In the genomic region with DNA sequence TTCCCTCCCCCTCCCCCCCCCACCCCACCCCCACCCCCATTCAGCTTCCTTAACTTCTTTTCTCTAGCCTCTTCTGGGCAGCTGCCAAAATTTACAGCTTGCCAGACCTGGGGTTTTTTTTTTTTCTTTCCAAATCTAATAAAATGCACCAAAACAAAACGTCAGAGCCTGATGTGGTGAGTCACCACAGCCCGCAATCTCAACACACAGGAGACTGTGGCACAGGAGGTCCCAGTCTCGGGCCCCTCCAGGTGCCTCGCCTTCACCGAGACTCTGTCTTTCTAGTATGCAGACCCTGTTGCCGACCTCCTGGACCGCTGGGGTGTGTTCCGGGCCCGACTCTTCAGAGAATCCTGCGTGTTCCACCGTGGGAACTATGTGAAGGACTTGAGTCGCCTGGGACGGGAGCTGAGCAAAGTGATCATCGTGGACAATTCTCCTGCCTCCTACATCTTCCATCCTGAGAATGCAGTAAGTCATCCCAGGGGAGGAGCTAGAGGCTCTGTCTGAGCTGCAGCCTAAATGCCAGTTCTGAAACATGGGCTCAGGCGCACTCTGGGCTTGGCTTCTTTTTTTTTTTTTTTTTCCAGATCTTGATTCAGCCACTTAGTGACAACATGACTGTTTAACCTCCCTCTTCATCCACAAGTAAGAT, we compare ENCODE assay signal across 12 mouse cellular contexts. TPM values are rescaled to one million over a fixed set of nuclear protein-coding genes. Genes with fewer than 3 reads are reported as not detected.
DNase-seq lines count a peak whose midpoint lies in the region; ATAC-seq and TF ChIP-seq lines count a peak whose summit lies in the region.
"Had no signal": no experiment of that assay in that cellular context is flagged by ENCODE, and none has a peak within 500 bp of the region (broad histone marks: within the 10 kb centered on the region; RNA-seq: fewer than 3 reads in every experiment).

No protein-coding gene starts in this region.

- no peak for TF ChIP-seq EP300 in lung, postnatal 0 days (IDR thresholded peaks at IDR 0.05)

- TF ChIP-seq POLR2A in limb, embryonic 14.5 days (IDR thresholded peaks at IDR 0.05; ENCODE audit: borderline replicate concordance, extremely low read depth, insufficient read depth, insufficient read length), result no peak

- peak overlapping the region; percentile 8 for H3K4me3 ChIP-seq in gastrocnemius, adult 2 months
- H3K4me3 ChIP-seq in lung, embryonic 14.5 days (ENCODE audit: low read depth, low read length), result no peak overlapping the region
- H3K4me3 ChIP-seq in lung, postnatal 0 days (ENCODE audit: low read depth, low read length), result no peak overlapping the region
- no peak overlapping the region for H3K4me3 ChIP-seq in limb, embryonic 14.5 days (replicated peaks; ENCODE audit: low read length)
- H3K4me3 ChIP-seq: lung, embryonic 15.5 days; neural tube, embryonic 12.5 days had no signal

- peaks cover 69% of the 10 kb centered on the region for H3K36me3 ChIP-seq in lung, embryonic 14.5 days (ENCODE audit: insufficient read depth)
- peaks cover 18% of the 10 kb centered on the region; the same call in 1 of the 2 replicates for H3K36me3 ChIP-seq in lung, postnatal 0 days (ENCODE audit: insufficient read depth, low read length)
- H3K36me3 ChIP-seq in limb, embryonic 14.5 days (ENCODE audit: control insufficient read depth, insufficient read depth, low read length), result peaks cover 69% of the 10 kb centered on the region

- no peaks in the 10 kb centered on the region for H3K27me3 ChIP-seq in lung, embryonic 14.5 days (ENCODE audit: insufficient read depth, low read length)
- no peaks in the 10 kb centered on the region for H3K27me3 ChIP-seq in lung, postnatal 0 days (replicated peaks; ENCODE audit: insufficient read depth, low read length)
- H3K27me3 ChIP-seq in limb, embryonic 14.5 days (ENCODE audit: control insufficient read depth, insufficient read depth, low read length), result no peaks in the 10 kb centered on the region
- H3K27me3 ChIP-seq: lung, embryonic 15.5 days; neural tube, embryonic 12.5 days had no signal

- no peak overlapping the region for H3K4me2 ChIP-seq in lung, embryonic 14.5 days
- H3K4me2 ChIP-seq in lung, postnatal 0 days (replicated peaks; ENCODE audit: low read depth, low read length), result no peak overlapping the region
- H3K4me2 ChIP-seq in limb, embryonic 14.5 days (replicated peaks; ENCODE audit: low read depth, low read length, severe bottlenecking), result no peak overlapping the region
- H3K4me2 ChIP-seq: lung, embryonic 15.5 days; neural tube, embryonic 12.5 days had no signal

- 64% methylated on average over 15 of the region's 15 CpGs for WGBS in lung, embryonic 14.5 days
- 64% methylated on average over 15 of the region's 15 CpGs for WGBS in lung, postnatal 0 days
- 53% methylated on average over 15 of the region's 15 CpGs for WGBS in limb, embryonic 14.5 days

- no peak for ATAC-seq in lung, embryonic 14.5 days (ENCODE audit: insufficient read depth)
- no peak for ATAC-seq in lung, postnatal 0 days
- peak; percentile 30; the same call in 1 of the 2 replicates for ATAC-seq in common myeloid progenitor, adult 5-6 weeks (replicated peaks; ENCODE audit: low read depth, poor library complexity, severe bottlenecking)
- no peak; the same call in 1 of the 2 replicates for ATAC-seq in limb, embryonic 14.5 days (ENCODE audit: low FRiP score, low read depth)

- H3K9me3 ChIP-seq in lung, embryonic 14.5 days (ENCODE audit: low read depth, low read length), result no peaks in the 10 kb centered on the region
- H3K9me3 ChIP-seq in lung, postnatal 0 days (ENCODE audit: low read length), result no peaks in the 10 kb centered on the region
- H3K9me3 ChIP-seq in limb, embryonic 14.5 days (ENCODE audit: control insufficient read depth, low read length), result no peaks in the 10 kb centered on the region
- H3K9me3 ChIP-seq: lung, embryonic 15.5 days; neural tube, embryonic 12.5 days had no signal

- H3K4me1 ChIP-seq in lung, embryonic 14.5 days (ENCODE audit: insufficient read depth), result 0 out of 2 replicates have a peak, but pooled peaks cover 3% of the 10 kb centered on the region
- no peaks in the 10 kb centered on the region for H3K4me1 ChIP-seq in lung, postnatal 0 days (ENCODE audit: insufficient read depth, low read depth, low read length)
- H3K4me1 ChIP-seq in limb, embryonic 14.5 days (ENCODE audit: control insufficient read depth, insufficient read depth, low read length), result peaks cover 49% of the 10 kb centered on the region

- intact Hi-C loops in gastrocnemius, adult 2 months (cut with DNase I), result no loop called here
- intact Hi-C loops in gastrocnemius, postnatal 36 days (cut with DNase I), result no loop called here

- no peak for TF ChIP-seq CTCF in gastrocnemius, adult 2 months (IDR thresholded peaks at IDR 0.05)
- no peak for TF ChIP-seq CTCF in lung, embryonic 14.5 days (IDR thresholded peaks at IDR 0.05; ENCODE audit: low read depth)
- no peak for TF ChIP-seq CTCF in lung, postnatal 0 days (IDR thresholded peaks at IDR 0.05)

- H3K27ac ChIP-seq in gastrocnemius, adult 2 months, result peak overlapping the region; percentile 77
- peak overlapping the region; percentile 36; the same call in 1 of the 2 replicates for H3K27ac ChIP-seq in lung, embryonic 14.5 days (ENCODE audit: low read depth)
- H3K27ac ChIP-seq in lung, postnatal 0 days (ENCODE audit: low read length), result no peak overlapping the region
- no peak overlapping the region for H3K27ac ChIP-seq in limb, embryonic 14.5 days (replicated peaks; ENCODE audit: low read depth, low read length)
- H3K27ac ChIP-seq: lung, embryonic 15.5 days; neural tube, embryonic 12.5 days had no signal

- no peak for DNase-seq in gastrocnemius, adult 2 months
- no peak for DNase-seq in gastrocnemius, postnatal 36 days
- DNase-seq in lung, embryonic 14.5 days, result peak; percentile 76
- DNase-seq in lung, postnatal 0 days (ENCODE audit: low spot score), result no peak
- DNase-seq in limb, embryonic 14.5 days (ENCODE audit: low spot score), result peak; percentile 38
- DNase-seq in lung, adult 18-20 months, result no peak
- DNase-seq in cerebellum, postnatal 10 days, result no peak
- DNase-seq: adrenal gland, adult 2 months; gastrocnemius, postnatal 14 days had no signal

- H3K9ac ChIP-seq in lung, embryonic 14.5 days, result no peak overlapping the region
- no peak overlapping the region for H3K9ac ChIP-seq in lung, postnatal 0 days (replicated peaks; ENCODE audit: low read depth)
- no peak overlapping the region for H3K9ac ChIP-seq in limb, embryonic 14.5 days (ENCODE audit: low read depth, low read length, severe bottlenecking)
- H3K9ac ChIP-seq: lung, embryonic 15.5 days; neural tube, embryonic 12.5 days had no signal

RNA-seq across cellular contexts. Expression of gene Vill, which starts 15.4 kb away (rescaled TPM):
- under 1 TPM in 1 of 2 experiments, not detected in 1; 0.45 TPM for total RNA-seq in gastrocnemius, adult 2 months (2021)
- total RNA-seq in gastrocnemius, postnatal 36 days (2021), result under 1 TPM; 0.18 to 0.81 TPM
- polyA plus RNA-seq in lung, embryonic 14.5 days (2014; fragmentation: Nextera tagmentation; extraction: Ambion mirVana), result 35.6 and 36.7 TPM in 2 replicates
- 16.6 and 20.0 TPM in 2 replicates for polyA plus RNA-seq in lung, postnatal 0 days (2015; fragmentation: Nextera tagmentation; extraction: Ambion mirVana)
- total RNA-seq in common myeloid progenitor, adult 5-6 weeks (2017), result 33.9 and 36.3 TPM in 2 replicates
- polyA plus RNA-seq in limb, embryonic 14.5 days (2012; rRNA removed), result 49.8 and 68.2 TPM in 2 replicates
- 25.2 and 29.0 TPM in 2 replicates for polyA plus RNA-seq in limb, embryonic 14.5 days (2014; fragmentation: Nextera tagmentation; extraction: Ambion mirVana)

RNA-seq across cellular contexts. Expression of gene Plcd1, which starts 56.1 kb away (rescaled TPM):
- 1 to 10 TPM; 7.6 to 9.6 TPM for total RNA-seq in gastrocnemius, adult 2 months (2021)
- 1 to 10 TPM; 8.2 to 9.0 TPM for total RNA-seq in gastrocnemius, postnatal 36 days (2021)
- 13.2 and 14.9 TPM in 2 replicates for polyA plus RNA-seq in lung, embryonic 14.5 days (2014; fragmentation: Nextera tagmentation; extraction: Ambion mirVana)
- 9.1 and 10.4 TPM in 2 replicates for polyA plus RNA-seq in lung, postnatal 0 days (2015; fragmentation: Nextera tagmentation; extraction: Ambion mirVana)
- not detected in 2 replicates for total RNA-seq in common myeloid progenitor, adult 5-6 weeks (2017)
- 50.0 and 60.8 TPM in 2 replicates for polyA plus RNA-seq in limb, embryonic 14.5 days (2012; rRNA removed)
- polyA plus RNA-seq in limb, embryonic 14.5 days (2014; fragmentation: Nextera tagmentation; extraction: Ambion mirVana), result 38.0 and 38.2 TPM in 2 replicates

Comparison
In these comparisons a context has a peak if more than half of its experiments do, and no peak if none do; other contexts are left out.
1. DNase-seq: peak in lung, embryonic 14.5 days (single experiment) and limb, embryonic 14.5 days (single experiment); none in gastrocnemius, adult 2 months (single experiment), gastrocnemius, postnatal 36 days (0 of 2), lung, postnatal 0 days (single experiment), lung, adult 18-20 months (0 of 2) and cerebellum, postnatal 10 days (0 of 2).
2. H3K27ac ChIP-seq: peak in gastrocnemius, adult 2 months (single experiment) and lung, embryonic 14.5 days (single experiment); none in lung, postnatal 0 days (single experiment) and limb, embryonic 14.5 days (single experiment).
3. RNA of gene Vill, which starts 15.4 kb away (total RNA-seq): 33.9 to 36.3 TPM in common myeloid progenitor, adult 5-6 weeks; 0.18 to 0.81 TPM in gastrocnemius, postnatal 36 days and 0.45 TPM in gastrocnemius, adult 2 months; every median in the first group is over 10 times any median in the second.